Mouse (Mus musculus) midbrain, embryonic 11.5 days (tissue): ENCODE results near the gene Sgsm2. TPM values are rescaled to one million over a fixed set of nuclear protein-coding genes. Genes with fewer than 3 reads are reported as not detected.

ENCODE experiments used
- ATAC-seq: fragments of 200-750 bp; cut with Nextera tagmentation; 2 replicates; pipeline ENCODE4 v1.8.0; 2017; ENCODE audit warnings: moderate TSS enrichment, moderate library complexity; ENCODE audit not compliant: low FRiP score
- DNase-seq: peaks from one replicate; pipeline ENCODE4 v3.0.0; 2015; ENCODE audit warnings: low spot score; ENCODE audit errors: missing footprints
- H3K27ac ChIP-seq: fragments of 300-500 bp; sonication (generic); 2 replicates; pipeline ENCODE4 v1.5.1; 2014; ENCODE audit warnings: low read depth, low read length
- H3K27me3 ChIP-seq: fragments of 300-500 bp; sonication (generic); 2 replicates; pipeline ENCODE4 v1.6.1; 2014; ENCODE audit warnings: mild to moderate bottlenecking, low read length, moderate library complexity, mixed read lengths; ENCODE audit not compliant: control insufficient read depth, insufficient read depth
- H3K36me3 ChIP-seq: fragments of 300-500 bp; sonication (generic); 2 replicates; pipeline ENCODE4 v1.6.1; 2014; ENCODE audit warnings: mild to moderate bottlenecking, low read length, moderate library complexity, mixed read lengths; ENCODE audit not compliant: control insufficient read depth, insufficient read depth
- H3K4me1 ChIP-seq: fragments of 300-500 bp; sonication (generic); 2 replicates; pipeline ENCODE4 v1.6.1; 2014; ENCODE audit warnings: low read length; ENCODE audit not compliant: control insufficient read depth, insufficient read depth
- H3K4me2 ChIP-seq: fragments of 300-500 bp; sonication (generic); 2 replicates; pipeline ENCODE4 v1.6.1; 2014; ENCODE audit warnings: mild to moderate bottlenecking, moderate library complexity
- H3K4me3 ChIP-seq: fragments of 300-500 bp; sonication (generic); 2 replicates; pipeline ENCODE4 v1.5.1; 2014; ENCODE audit warnings: low read depth, low read length
- H3K9ac ChIP-seq: fragments of 300-500 bp; sonication (generic); 2 replicates; pipeline ENCODE4 v1.6.1; 2014; ENCODE audit warnings: low read length
- H3K9me3 ChIP-seq: fragments of 300-500 bp; sonication (generic); 2 replicates; pipeline ENCODE4 v1.6.1; 2016; ENCODE audit warnings: low read length; ENCODE audit not compliant: control insufficient read depth
- WGBS: fragments of 180-500 bp; shearing (Covaris S2); extraction: QIAGEN DNeasy Blood & Tissue Kit; methylation state at CpG from one replicate; pipeline ENCODE4 v1.1.7; 2014; 5-methylcytosine and 5-hydroxymethylcytosine counted together
- polyA plus RNA-seq: library from polyadenylated mRNA; unstranded; fragments of >200 nt; fragmentation: Nextera tagmentation; extraction: Ambion mirVana; gene quantifications from 2 replicates; pipeline ENCODE4 v1.2.1, GENCODE M21; 2014

Sgsm2 gene
- polyA plus RNA-seq, 1 experiment from 2014 or later, result 6.8 TPM

DNA sequence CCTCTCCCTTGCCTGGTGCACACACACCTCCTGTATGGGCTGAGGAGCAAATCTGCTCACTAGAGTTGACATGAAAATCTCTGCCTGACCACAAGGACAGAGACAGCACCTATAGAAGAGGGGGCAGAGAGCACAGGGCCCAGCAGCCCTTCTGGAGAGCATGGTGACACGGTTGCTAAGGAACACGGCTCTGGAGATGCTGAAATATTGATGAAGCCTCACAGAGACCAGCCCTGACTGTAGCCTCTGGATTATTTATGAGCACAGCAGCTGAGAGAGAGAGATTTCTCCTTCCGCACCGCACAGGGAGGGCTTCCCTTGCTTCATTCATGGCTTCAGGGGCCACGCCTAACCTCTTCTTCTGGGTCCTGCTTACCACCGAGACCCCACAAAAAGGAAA, 27.3 kb downstream of the Sgsm2 start:
- Histone ChIP-seq H3K9ac (no peak overlapping the region), H3K4me2 (no peak overlapping the region), H3K27ac (0 out of 2 replicates have a peak overlapping the region, but pooled peaks have one; percentile 10), H3K4me1 (no peaks in the 10 kb centered on the region; the same call in 1 of the 2 replicates), H3K4me3 (no peak overlapping the region), H3K36me3 (no peaks in the 10 kb centered on the region), H3K27me3 (no peaks in the 10 kb centered on the region), H3K9me3 (no peaks in the 10 kb centered on the region)
- ATAC-seq, result peak; percentile 27; the same call in 1 of the 2 replicates
- no peak for DNase-seq
- 83% methylated on average over 6 of the region's 6 CpGs for WGBS

DNA sequence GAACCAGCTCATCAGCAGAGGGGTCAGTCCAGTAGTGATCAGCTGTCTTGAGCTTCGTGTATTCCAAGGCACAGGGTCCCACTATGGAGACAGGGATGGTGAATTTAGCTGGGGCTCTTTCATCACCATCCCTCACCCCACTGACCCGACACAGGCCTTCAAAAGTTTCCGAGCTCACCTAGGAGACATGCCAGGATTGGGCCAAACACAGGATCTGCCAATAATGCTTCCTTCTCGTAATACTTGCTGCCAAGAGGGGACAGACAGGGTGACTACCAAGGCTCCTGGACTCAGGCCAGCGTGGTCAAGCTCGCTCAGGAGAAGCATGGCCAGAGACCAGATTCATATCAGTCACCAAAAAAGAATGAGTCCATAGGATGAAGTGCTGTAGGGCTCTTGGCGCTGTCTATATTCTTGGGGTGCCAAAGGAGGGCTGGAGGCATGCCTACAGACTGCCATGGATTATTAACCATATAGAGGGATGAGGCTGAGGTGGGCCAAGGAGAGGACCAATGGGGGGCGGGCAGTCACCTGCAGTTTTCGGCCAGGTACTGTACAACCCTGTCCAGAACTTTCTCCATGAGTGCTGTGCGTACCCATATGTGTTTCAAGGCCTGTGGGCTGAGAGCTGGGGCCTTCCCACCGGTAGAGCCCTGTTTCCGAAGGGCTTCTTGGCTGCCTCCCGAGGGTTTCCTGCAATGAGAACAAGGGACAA, 28.7 kb downstream of the Sgsm2 start:
- H3K36me3 ChIP-seq, result no peaks in the 10 kb centered on the region
- no peak overlapping the region for H3K4me2 ChIP-seq
- 88% methylated on average over 13 of the region's 13 CpGs for WGBS
- no peak overlapping the region for H3K4me3 ChIP-seq
- H3K9me3 ChIP-seq, result no peaks in the 10 kb centered on the region
- H3K9ac ChIP-seq, result no peak overlapping the region
- H3K27me3 ChIP-seq, result no peaks in the 10 kb centered on the region
- H3K27ac ChIP-seq, result no peak overlapping the region
- DNase-seq (no peak), ATAC-seq (no peak)
- H3K4me1 ChIP-seq, result no peaks in the 10 kb centered on the region; the same call in 1 of the 2 replicates

DNA sequence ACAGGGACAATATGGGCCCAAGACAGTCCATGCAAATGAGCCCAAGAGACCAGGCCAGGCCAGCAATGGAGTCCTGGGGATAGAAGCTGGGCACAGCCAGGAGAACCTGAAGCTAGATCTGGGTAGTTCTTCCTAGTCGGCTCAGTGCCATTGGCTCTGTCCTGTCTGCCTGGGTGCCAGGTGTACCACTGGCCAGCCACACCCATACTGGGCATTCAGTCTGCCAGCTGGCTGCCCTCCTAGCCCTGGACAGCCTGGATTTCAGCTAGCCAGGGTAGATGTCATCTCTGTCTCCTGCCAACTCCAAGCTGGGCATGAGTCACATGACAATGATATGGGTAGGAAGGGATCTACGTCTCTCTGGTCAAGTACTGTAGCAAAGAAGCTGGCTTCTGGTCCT, 29.7 kb downstream of the Sgsm2 start:
- DNase-seq, result no peak
- no peaks in the 10 kb centered on the region for H3K27me3 ChIP-seq
- H3K9ac ChIP-seq, result no peak overlapping the region
- no peak overlapping the region for H3K27ac ChIP-seq
- no peaks in the 10 kb centered on the region for H3K36me3 ChIP-seq
- no peak overlapping the region for H3K4me2 ChIP-seq
- no peaks in the 10 kb centered on the region; the same call in 1 of the 2 replicates for H3K4me1 ChIP-seq
- H3K9me3 ChIP-seq, result no peaks in the 10 kb centered on the region
- no peak overlapping the region for H3K4me3 ChIP-seq
- ATAC-seq, result no peak
- 88% methylated on average over 2 of the region's 2 CpGs for WGBS

DNA sequence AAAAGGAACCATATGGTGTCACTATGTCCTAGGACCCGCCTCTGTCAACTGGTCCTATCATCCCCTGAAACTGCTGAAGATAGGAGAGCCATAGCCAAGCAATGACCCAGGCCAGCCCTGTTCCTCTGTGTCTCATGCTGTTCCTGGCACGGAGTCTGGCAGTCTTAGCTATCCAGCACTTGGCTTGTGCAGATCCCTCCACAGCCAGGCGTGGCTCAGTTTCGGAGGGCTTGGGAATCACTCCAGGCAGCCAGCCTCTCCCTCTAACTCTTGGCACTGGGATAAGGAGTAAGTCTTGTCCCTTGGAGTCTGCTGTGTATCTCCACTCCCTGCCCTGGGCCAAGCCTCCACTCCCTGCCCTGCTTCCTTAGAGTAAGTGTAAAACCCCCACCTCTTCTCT, 30.2 kb downstream of the Sgsm2 start:
- H3K4me1 ChIP-seq, result no peaks in the 10 kb centered on the region; the same call in 1 of the 2 replicates
- H3K36me3 ChIP-seq, result no peaks in the 10 kb centered on the region
- no peaks in the 10 kb centered on the region for H3K9me3 ChIP-seq
- no peak overlapping the region for H3K9ac ChIP-seq
- 89% methylated on average over 4 of the region's 4 CpGs for WGBS
- ATAC-seq, result no peak
- no peaks in the 10 kb centered on the region for H3K27me3 ChIP-seq
- H3K4me2 ChIP-seq, result no peak overlapping the region
- H3K27ac ChIP-seq, result no peak overlapping the region
- no peak overlapping the region for H3K4me3 ChIP-seq
- DNase-seq, result no peak

DNA sequence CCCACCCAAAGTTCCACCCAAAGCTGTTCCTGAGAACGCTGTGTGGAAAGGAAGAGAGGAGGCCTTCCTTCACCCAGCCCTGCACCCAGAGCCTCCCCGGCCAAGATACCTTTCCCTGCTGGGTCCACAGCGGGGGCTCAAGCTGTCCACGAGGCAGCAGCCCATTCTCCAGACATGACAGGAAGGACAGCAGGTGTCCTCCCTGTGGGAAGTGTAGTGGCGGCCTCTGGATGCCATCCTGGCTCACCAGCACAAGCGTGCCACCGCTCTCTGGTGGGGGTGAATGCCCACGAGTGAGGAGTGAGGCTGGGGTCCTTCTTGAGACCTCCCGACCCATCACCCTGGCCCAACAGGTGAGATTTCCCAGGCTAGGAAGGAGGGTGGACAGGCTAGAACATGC, 31.6 kb downstream of the Sgsm2 start:
- Histone ChIP-seq H3K9ac (no peak overlapping the region), H3K4me3 (no peak overlapping the region), H3K9me3 (no peaks in the 10 kb centered on the region), H3K27ac (no peak overlapping the region), H3K36me3 (no peaks in the 10 kb centered on the region), H3K4me2 (no peak overlapping the region), H3K27me3 (no peaks in the 10 kb centered on the region), H3K4me1 (no peaks in the 10 kb centered on the region)
- DNase-seq (no peak), ATAC-seq (no peak)
- 85% methylated on average over 9 of the region's 9 CpGs for WGBS

DNA sequence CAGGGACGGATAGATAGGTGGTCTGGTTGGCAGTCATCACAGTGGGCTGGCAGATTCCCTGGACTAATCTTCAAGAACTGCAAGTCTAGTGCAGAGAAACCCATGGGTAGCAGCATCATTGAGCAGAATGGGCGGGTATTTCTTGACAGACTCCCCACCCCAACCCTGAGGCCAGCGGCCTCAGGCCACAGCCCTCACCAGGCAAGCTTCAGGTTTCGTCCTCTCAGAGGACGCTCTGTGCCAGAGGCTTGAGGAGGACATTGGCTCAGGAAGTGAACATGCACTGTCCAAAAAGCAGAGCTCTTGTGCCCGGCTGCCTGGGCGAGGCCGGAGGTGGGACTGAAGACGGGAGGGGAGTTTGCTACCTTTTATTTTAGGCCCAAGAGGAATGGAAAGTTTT, 32.4 kb downstream of the Sgsm2 start:
- ATAC-seq (no peak), DNase-seq (no peak)
- no peaks in the 10 kb centered on the region for H3K27me3 ChIP-seq
- H3K4me2 ChIP-seq, result no peak overlapping the region
- H3K4me1 ChIP-seq, result no peaks in the 10 kb centered on the region
- 90% methylated on average over 9 of the region's 9 CpGs for WGBS
- no peaks in the 10 kb centered on the region for H3K36me3 ChIP-seq
- no peak overlapping the region for H3K4me3 ChIP-seq
- no peaks in the 10 kb centered on the region for H3K9me3 ChIP-seq
- H3K27ac ChIP-seq, result no peak overlapping the region
- no peak overlapping the region for H3K9ac ChIP-seq

DNA sequence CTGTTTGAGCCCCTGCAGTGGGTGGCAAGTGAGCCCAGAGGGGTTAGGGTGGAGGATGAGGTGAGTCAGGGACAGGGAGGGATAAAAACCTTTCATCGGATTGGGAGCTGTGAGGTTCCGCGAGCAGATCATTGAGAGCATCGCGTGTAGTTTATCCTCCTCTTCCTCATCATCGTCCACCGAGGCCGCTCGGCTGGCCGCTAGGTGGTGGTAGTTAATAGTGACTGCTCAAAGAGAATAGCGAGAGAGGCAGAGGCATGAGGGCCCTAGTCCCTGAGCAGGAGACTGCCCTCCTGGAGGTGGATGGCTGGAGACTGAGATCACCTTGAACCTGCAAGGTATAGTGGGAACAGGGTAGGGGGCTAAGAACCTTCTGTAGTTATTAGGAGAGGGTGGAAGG, 33.4 kb downstream of the Sgsm2 start:
- Histone ChIP-seq H3K9ac (no peak overlapping the region), H3K4me2 (no peak overlapping the region), H3K4me1 (no peaks in the 10 kb centered on the region), H3K36me3 (no peaks in the 10 kb centered on the region), H3K27ac (no peak overlapping the region), H3K4me3 (no peak overlapping the region), H3K27me3 (no peaks in the 10 kb centered on the region), H3K9me3 (no peaks in the 10 kb centered on the region)
- DNase-seq, result peak; percentile 90
- 28% methylated on average over 11 of the region's 11 CpGs for WGBS
- no peak for ATAC-seq

DNA sequence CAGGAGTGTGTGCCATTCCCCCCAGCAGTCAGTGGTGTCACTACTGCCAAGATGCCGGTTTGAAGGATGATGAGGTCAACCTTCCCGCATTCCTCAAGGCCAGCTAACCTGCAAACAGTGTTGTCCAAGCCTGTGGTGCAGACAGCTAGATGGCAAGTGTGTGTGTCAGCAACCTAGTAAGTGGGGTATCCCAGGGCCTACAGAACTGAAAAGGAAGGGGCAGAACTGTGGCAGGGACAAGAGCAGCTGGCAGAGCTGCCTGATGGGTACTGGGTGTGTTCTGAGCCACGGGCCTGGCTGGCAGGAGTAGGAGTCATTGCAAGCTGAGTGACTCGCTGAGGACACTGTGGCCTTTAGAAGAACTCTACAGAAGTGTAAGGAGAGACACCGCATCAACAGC, 34.7 kb downstream of the Sgsm2 start:
- no peak for DNase-seq
- no peak for ATAC-seq
- WGBS, result 81% methylated on average over 5 of the region's 5 CpGs
- Histone ChIP-seq H3K27me3 (no peaks in the 10 kb centered on the region), H3K9ac (no peak overlapping the region), H3K4me3 (no peak overlapping the region), H3K4me2 (no peak overlapping the region), H3K27ac (no peak overlapping the region), H3K4me1 (no peaks in the 10 kb centered on the region), H3K9me3 (no peaks in the 10 kb centered on the region), H3K36me3 (no peaks in the 10 kb centered on the region)

DNA sequence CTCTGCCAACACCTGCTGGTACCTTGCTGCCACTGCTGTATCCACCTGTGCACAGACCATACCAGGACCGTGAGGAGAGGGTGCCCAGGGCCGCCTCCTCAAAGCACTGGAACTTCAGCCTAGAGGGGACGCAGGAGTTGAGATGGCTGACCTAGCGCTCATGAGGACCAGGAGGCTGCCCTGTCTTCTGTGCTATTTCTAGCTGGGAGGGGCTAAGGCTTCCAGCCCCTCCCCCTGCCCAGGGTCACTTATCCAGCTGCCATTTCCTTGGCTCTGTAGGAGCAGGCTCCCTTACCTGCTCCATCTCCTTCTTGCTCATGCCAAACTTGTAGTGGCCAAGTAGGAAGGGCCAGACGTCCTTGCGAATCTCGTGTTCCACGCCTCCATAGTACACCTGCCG, 39.1 kb downstream of the Sgsm2 start:
- no peaks in the 10 kb centered on the region for H3K27me3 ChIP-seq
- no peak for ATAC-seq
- no peak overlapping the region for H3K4me3 ChIP-seq
- H3K9me3 ChIP-seq, result no peaks in the 10 kb centered on the region
- no peaks in the 10 kb centered on the region for H3K4me1 ChIP-seq
- H3K36me3 ChIP-seq, result no peaks in the 10 kb centered on the region
- no peak overlapping the region for H3K9ac ChIP-seq
- no peak overlapping the region for H3K4me2 ChIP-seq
- H3K27ac ChIP-seq, result no peak overlapping the region
- WGBS, result 81% methylated on average over 9 of the region's 9 CpGs
- DNase-seq, result no peak
